Mouse (Mus musculus): ENCODE measurements at regions not wholly inside any gene's neighbourhood (a gene's known extent, or its start where the extent isn't known, plus 50 kb on each side); places are given as distances from the start of the nearest gene placed in this dataset.

GRCm38 (mm10) chr7:83201768-83202493, 334.8 kb downstream of the Mex3b start:
- TF ChIP-seq CTCF (IDR thresholded peaks at IDR 0.05 in 2 of 3, conservative IDR thresholded peaks at IDR 0.05 in 1 of 3; ENCODE audit: control insufficient read depth in 1 of 3, insufficient read depth in 1 of 3, low read depth in 2 of 3, low read length in 3 of 3, poor library complexity in 1 of 3, severe bottlenecking in 1 of 3) (no peak), POLR2A (IDR thresholded peaks at IDR 0.05; ENCODE audit: control insufficient read depth in 1 of 2, insufficient read depth in 1 of 2, low read depth in 1 of 2, low read length in 2 of 2, poor library complexity in 1 of 2) (no peak), EP300 (IDR thresholded peaks at IDR 0.05; ENCODE audit: low read depth in 1 of 2, low read length in 2 of 2) (no peak), GABPA (IDR thresholded peaks at IDR 0.05; ENCODE audit: low read depth, low read length) (no peak), GATA1 (IDR thresholded peaks at IDR 0.05; ENCODE audit: low read depth, low read length) (no peak), JUND (IDR thresholded peaks at IDR 0.05; ENCODE audit: low read depth, low read length) (no peak), HCFC1 (IDR thresholded peaks at IDR 0.05; ENCODE audit: low read depth, low read length) (no peak), MAZ (IDR thresholded peaks at IDR 0.05; ENCODE audit: low read depth, low read length) (no peak), CHD2 (IDR thresholded peaks at IDR 0.05; ENCODE audit: low read length) (no peak), MAX (IDR thresholded peaks at IDR 0.05; ENCODE audit: low read length) (no peak)
